Mouse (Mus musculus): ENCODE measurements around the gene Cd46.

Cd46 gene

GRCm38 (mm10) chr1:195092220-195092720 is at the start of gene Cd46:
Cd46 (minus strand) TSS chr1:195092249.
- in situ Hi-C loops (cut with MboI), result no loop called here

- in situ Hi-C loops (cut with MboI), result no loop called here
Measured at GRCm38 (mm10) chr1:195132070-195132469, 40.0 kb upstream of the Cd46 start.

GRCm38 (mm10) chr1:195131675-195132015 is 39.6 kb upstream of the Cd46 start:
- in situ Hi-C loops (cut with MboI), result no loop called here

GRCm38 (mm10) chr1:195130953-195131674 is 39.1 kb upstream of the Cd46 start, which contains the start of gene Cr1l:
Cr1l (minus strand) TSS chr1:195131586.
- in situ Hi-C loops (cut with MboI), result no loop called here

- in situ Hi-C loops (cut with MboI), result no loop called here
Measured at GRCm38 (mm10) chr1:195130479-195130878, 38.4 kb upstream of the Cd46 start.

GRCm38 (mm10) chr1:195129867-195130266 is 37.8 kb upstream of the Cd46 start:
- in situ Hi-C loops (cut with MboI), result no loop called here

- in situ Hi-C loops (cut with MboI), result no loop called here
Measured at GRCm38 (mm10) chr1:195114414-195114813, 22.4 kb upstream of the Cd46 start.

GRCm38 (mm10) chr1:195113621-195114020 is 21.6 kb upstream of the Cd46 start:
- in situ Hi-C loops (cut with MboI), result no loop called here

GRCm38 (mm10) chr1:195100693-195101092 is 8.6 kb upstream of the Cd46 start:
- in situ Hi-C loops (cut with MboI), result no loop called here

GRCm38 (mm10) chr1:195098004-195098403 is 6.0 kb upstream of the Cd46 start:
- in situ Hi-C loops (cut with MboI), result no loop called here

- in situ Hi-C loops (cut with MboI), result no loop called here
Measured at GRCm38 (mm10) chr1:195091699-195092219, 290 bp downstream of the Cd46 start.

GRCm38 (mm10) chr1:195082142-195082541 is 9.9 kb downstream of the Cd46 start:
- in situ Hi-C loops (cut with MboI), result no loop called here

- in situ Hi-C loops (cut with MboI), result no loop called here
Measured at GRCm38 (mm10) chr1:195040437-195040836, 51.6 kb downstream of the Cd46 start.

- in situ Hi-C loops (cut with MboI), result no loop called here
Measured at GRCm38 (mm10) chr1:195038386-195038785, 53.7 kb downstream of the Cd46 start.

- in situ Hi-C loops (cut with MboI), result no loop called here
Measured at GRCm38 (mm10) chr1:195037985-195038384, 54.1 kb downstream of the Cd46 start.

- in situ Hi-C loops (cut with MboI), result no loop called here
Measured at GRCm38 (mm10) chr1:195037483-195037882, 54.6 kb downstream of the Cd46 start.

GRCm38 (mm10) chr1:195033941-195034340 is 58.1 kb downstream of the Cd46 start:
- in situ Hi-C loops (cut with MboI), result no loop called here

- in situ Hi-C loops (cut with MboI), result no loop called here
Measured at GRCm38 (mm10) chr1:195032738-195033137, 59.3 kb downstream of the Cd46 start.

GRCm38 (mm10) chr1:195031786-195032185 is 60.3 kb downstream of the Cd46 start:
- in situ Hi-C loops (cut with MboI), result no loop called here

GRCm38 (mm10) chr1:195027507-195027906 is 64.5 kb downstream of the Cd46 start:
- in situ Hi-C loops (cut with MboI), result no loop called here

GRCm38 (mm10) chr1:195023848-195024247 is 68.2 kb downstream of the Cd46 start:
- in situ Hi-C loops (cut with MboI), result no loop called here

- in situ Hi-C loops (cut with MboI), result no loop called here
Measured at GRCm38 (mm10) chr1:195021831-195022230, 70.2 kb downstream of the Cd46 start.

GRCm38 (mm10) chr1:195019062-195019600 is 72.9 kb downstream of the Cd46 start:
- in situ Hi-C loops (cut with MboI), result no loop called here

All from mature B cell (primary cell).